Mouse (Mus musculus) liver, adult 2 months (tissue): ENCODE data around the gene Gm5475.

ENCODE experiments used
- CTCF ChIP-seq: fragments of 200-500 bp; IDR thresholded peaks from 2 replicates; pipeline ENCODE4 v1.5.1; 2011; ENCODE audit warnings: low read depth, low read length, control low read depth
- POLR2A ChIP-seq: fragments of 200-500 bp; IDR thresholded peaks from 2 replicates; pipeline ENCODE4 v1.6.1; 2011; ENCODE audit warnings: low read length, control low read depth; ENCODE audit not compliant: insufficient read depth; ENCODE audit errors: extremely low read depth

DNA sequence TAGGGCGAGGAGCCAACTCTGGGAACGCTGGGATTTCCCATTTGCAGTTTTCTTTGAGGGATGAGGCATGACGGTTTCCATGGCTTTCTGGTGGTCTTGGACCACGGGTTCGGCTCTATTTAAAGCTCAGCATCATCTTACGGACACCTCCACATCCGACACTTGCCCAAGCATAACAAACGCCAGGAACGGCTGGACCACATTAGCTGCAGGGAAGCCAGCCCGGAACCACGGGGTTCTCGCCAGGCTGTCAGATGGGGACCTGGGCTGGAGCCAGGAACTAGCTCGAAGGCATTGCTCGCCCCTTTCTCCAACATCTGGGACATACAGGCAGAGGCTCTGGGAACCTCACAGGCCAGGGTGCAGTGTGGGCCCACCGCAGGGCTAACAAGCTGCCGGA lies 29.3 kb downstream of the Gm5475 start:
- TF ChIP-seq POLR2A = no peak
- no peak for TF ChIP-seq CTCF
